Mouse (Mus musculus) heart, postnatal 0 days (tissue): ENCODE measurements around the gene St14.
A peak's percentile ranks its signal among the peaks of the same experiment; 100 is the strongest.

Experiments
- CTCF ChIP-seq: IDR thresholded peaks from 2 replicates; pipeline ENCODE4 v1.5.1; 2016; ENCODE audit warnings: antibody characterized with exemption, control low read depth, low read depth
- EP300 ChIP-seq: IDR thresholded peaks from 2 replicates; pipeline ENCODE4 v1.6.1; 2016; ENCODE audit warnings: antibody characterized with exemption, low read depth

GRCm38 (mm10) chr9:31151050-31151449 lies 19.4 kb upstream of the St14 start:
- TF ChIP-seq CTCF (peak; percentile 69), EP300 (no peak)
